Mouse (Mus musculus) adrenal gland, postnatal 10 days (tissue): Measurements from ENCODE around the gene 2210011C24Rik. TPM values are rescaled to one million over a fixed set of nuclear protein-coding genes. Genes with fewer than 3 reads are reported as not detected.
A peak's percentile ranks its signal among the peaks of the same experiment; 100 is the strongest.

Experiments used
- DNase-seq: peaks from one replicate; pipeline ENCODE4 v3.0.0; 2021; ENCODE audit warnings: mixed read lengths
- long read RNA-seq, 2 experiments: library from polyadenylated mRNA; stranded (forward); transcript quantifications; one replicate each; pipeline ENCODE4 v2.0.0; 2021
- total RNA-seq, 2 experiments: library from RNA; stranded (reverse); gene quantifications; 2 replicates each; pipeline ENCODE4 v1.2.3; 2021

2210011C24Rik gene
- under 1 TPM in 1 of 2 experiments, not detected in 1; 0.24 TPM for total RNA-seq
- long read RNA-seq, experiment 1, result 0 reads
- long read RNA-seq, experiment 2, partial matches to known transcripts, result 0 of 2 reads
- long read RNA-seq, experiment 2, other reads (novel, unspliced or antisense), result 2 of 2 reads

DNA sequence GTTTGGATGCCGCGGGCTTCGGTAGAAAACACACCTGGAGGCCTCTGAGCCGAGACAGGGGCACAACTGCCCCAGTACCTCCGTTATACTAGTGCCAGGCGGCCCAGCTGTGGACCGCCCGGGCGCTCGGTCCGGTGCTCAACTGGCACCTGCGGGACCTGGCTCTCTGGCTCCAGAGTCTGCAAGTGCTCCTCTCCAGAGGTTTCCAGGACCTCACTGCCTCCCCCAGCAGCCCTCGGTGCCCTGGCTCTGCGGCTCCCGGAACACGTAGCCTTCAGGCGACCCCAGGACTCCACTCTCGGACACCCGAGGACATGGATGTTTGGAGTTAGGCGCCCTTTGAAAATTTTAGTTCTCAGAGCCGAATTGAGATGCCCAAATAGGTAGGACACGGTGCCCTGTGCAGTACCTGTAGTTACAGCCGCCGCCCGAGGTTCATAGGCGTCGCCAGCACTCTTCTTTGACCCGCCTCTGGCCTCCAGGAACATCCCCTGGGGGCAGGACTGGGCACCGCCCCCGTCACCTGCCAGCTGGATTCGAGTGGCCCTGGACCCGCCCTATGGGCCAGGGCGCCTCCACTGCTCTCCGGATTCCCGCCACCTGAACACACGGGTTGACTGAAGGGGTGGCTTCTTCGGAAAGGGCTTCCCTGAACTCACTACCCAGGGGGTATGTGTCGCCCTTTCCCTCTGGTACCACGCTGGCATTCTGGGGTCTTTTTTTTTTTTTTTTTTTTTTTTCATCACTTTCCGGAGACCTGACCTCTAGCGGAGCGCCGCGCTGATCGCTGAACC is at the start of gene 2210011C24Rik:
TSS of gene 2210011C24Rik (minus strand) at position 467 of the 794 bp plus-strand sequence.
- DNase-seq, result peak; percentile 38

DNA sequence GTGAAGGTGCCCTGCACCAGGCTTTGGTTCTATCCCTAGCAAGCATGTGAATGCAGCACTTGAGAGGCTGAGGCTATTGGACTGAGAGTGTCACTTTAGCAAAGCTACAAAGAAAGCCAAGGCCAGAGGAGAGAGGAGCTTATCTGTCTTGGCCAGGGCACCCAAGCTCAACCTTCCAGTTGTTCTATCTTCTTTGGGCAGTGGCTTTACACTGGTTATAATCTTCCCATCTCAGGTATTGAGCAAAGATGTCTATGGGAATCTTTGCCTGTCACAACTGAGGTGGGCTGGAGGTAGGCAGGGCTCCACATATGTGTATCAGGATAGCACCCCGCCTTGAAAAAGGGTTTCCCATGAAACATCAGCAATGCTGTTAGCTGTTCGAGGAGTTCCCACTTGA is 48.3 kb upstream of the 2210011C24Rik start:
- DNase-seq, result no peak

DNA sequence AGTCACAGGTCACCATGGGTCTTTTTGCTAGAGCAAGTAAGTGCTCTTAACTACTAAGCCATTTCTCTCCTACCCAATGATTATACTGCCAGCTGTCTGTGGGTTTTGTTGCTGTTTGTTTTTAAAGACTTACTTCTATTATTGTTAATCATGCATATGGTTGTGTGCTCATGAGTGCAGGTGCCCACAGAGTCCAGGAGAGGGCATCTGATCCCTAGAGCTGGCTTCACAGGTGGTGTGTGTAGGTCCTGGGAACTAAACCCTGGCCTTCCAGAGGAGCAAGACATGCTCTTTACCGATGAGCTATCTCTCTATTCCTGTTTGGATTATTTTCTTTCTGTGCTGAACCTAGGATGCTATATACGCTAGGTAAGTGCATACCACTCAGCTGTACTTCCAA is 47.3 kb upstream of the 2210011C24Rik start:
- DNase-seq, result no peak

DNA sequence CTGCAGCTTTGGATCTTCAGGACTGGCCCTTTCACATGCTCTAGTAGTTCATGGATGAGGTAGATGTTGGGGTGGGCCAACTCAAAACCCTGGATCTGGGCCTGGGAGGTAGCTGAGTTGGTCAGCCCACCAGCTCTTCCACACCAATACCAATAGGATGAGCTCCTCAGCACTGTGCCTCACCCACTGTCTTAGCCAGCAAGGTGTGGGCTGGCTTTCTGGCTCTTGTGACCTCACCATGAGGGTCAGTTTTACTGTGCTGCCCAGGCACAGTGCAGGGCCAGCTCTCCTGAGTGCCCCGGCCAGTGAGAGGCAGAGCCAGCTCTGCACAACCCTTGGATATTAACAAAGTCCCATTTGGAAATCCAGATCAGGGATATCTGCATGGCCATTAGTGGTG is 45.9 kb upstream of the 2210011C24Rik start:
- DNase-seq, result no peak

GRCm38 (mm10) chr8:84053229-84053628 is 41.3 kb upstream of the 2210011C24Rik start:
- no peak for DNase-seq

- DNase-seq, result no peak
These were observed 40.8 kb upstream of the 2210011C24Rik start for GRCm38 (mm10) chr8:84052746-84053145.

DNA sequence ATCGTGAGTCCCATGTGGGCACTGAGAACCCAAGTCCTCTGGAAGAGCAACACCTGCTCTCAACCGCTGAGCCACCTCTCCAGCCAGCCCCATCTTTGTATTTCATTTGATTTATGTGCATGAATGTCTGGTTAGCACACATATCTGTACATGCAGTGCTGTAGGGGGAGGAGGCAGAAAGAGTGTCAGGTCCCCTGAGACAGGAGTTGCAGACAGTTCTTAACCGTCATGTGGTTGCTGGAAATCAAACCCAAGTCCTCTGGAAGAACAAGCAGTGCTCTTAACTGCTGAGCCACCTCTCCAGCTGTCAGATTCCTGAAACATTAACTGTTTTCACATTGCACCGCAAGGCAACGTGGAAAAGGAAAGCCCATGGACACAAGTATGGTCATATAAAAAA is 36.2 kb upstream of the 2210011C24Rik start:
- no peak for DNase-seq

GRCm38 (mm10) chr8:84046505-84046904 is 34.5 kb upstream of the 2210011C24Rik start:
- DNase-seq, result no peak

DNA sequence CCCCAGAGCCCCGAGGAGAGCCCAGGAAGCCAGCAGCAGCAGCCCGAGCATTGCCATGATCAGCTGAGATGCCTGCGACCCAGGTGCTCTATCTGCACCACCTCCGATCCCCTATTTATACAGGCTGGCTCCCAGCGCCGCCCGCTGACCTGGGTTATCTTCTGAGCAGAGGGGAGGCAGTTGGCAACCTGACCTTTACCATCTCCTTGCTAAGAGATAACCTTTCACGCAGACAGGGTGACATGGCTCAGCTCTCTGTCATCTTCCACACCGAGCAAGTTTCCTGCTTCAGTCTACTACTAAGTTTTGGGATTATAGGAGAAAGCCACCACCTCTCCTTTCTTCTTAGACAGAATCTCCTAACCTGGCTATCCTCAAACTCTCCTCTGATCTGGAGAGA is 32.9 kb upstream of the 2210011C24Rik start, which contains the start of gene Rln3:
TSS of gene Rln3 (minus strand) at position 101 of the 400 bp plus-strand sequence.
- DNase-seq, result no peak

DNA sequence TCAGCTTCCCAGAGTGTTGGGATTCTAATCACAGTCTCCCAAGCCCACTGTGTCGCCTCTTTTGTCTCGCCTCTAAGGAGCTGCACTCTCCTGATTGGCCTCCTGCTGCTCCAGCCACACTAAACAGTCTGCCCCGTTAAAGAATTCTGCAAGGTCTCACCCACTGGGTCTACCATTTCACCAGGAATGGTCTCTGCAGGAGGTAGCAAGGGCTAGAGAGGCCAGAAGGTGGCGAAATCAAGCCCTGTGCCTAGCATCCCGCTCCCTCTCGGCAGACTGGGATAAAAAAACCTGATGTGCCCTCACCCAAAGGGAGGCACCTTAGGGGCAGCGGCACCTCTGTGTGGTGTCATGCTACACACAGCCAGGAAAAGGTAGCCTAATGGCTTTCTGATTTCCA is 32.1 kb upstream of the 2210011C24Rik start:
- DNase-seq, result no peak

GRCm38 (mm10) chr8:84042948-84043342 is 31.0 kb upstream of the 2210011C24Rik start:
- DNase-seq, result no peak

DNA sequence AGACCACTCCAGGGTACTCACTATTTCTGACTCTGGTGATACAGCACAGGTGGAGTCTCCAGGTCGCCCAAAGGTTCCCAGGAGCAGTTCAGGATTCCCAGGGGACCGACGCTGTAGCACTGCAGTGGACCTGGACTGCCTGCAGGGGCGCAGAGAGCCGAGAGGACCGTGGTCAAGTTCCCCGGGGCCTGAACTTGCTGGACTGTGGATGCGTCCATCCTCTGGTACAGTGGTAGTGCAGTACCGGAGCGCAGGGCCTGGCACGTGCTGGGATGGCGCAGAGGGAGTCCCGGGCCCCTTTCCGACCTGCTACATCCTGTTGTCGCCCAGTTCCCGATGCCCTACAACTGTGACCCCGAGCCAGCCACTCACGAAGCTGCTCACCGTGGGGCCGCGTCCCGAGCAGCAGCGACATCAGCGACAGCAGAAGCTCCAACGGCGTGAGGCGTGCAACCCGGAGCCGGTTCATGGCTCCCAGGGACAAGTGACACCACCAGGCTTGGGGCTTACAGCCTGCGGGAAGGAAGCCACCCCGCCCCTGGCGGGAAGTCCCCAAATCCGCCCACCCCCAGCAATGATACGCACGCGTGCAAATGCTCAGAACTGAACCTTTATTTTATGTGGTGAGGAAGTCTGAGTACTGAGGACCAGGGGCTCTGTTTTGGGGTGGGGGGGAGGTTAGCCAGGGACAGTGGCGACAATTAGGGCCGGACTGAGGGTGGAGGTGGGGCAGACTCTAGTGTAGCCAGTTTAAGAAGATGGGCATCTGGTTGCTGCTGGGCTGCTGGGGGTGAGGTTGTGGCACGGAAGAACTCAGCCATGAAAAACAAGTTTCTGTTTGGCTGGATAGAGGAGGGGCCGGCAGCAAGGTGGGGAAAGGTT is 30.3 kb upstream of the 2210011C24Rik start, which contains the start of gene Il27ra:
TSS of gene Il27ra (minus strand) at position 524 of the 882 bp plus-strand sequence.
- DNase-seq, result peak; percentile 79

- DNase-seq, result peak; percentile 86
These were observed 27.1 kb upstream of the 2210011C24Rik start for GRCm38 (mm10) chr8:84039050-84039449.

- DNase-seq, result peak; percentile 59
These were observed 26.0 kb upstream of the 2210011C24Rik start for GRCm38 (mm10) chr8:84038015-84038414.

DNA sequence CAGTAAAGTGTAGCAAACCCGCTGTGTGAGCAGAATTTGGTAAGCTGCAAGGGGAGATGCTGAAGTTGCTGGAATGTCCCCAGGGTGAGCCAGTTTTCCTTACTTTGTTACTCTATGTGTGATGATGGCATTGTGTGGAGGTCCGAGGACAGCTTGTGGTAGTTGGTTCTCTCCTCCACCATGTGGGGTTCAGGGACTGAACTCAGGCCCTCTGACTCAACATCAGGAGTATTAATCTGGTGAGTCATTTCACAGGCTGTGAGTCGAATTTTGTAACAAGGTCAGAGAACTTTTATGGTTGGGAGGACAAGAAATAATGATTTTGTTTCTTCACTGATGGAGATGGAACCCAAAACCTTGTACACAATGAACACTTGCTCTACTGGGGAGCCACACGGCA is 20.8 kb upstream of the 2210011C24Rik start:
- DNase-seq, result no peak

DNA sequence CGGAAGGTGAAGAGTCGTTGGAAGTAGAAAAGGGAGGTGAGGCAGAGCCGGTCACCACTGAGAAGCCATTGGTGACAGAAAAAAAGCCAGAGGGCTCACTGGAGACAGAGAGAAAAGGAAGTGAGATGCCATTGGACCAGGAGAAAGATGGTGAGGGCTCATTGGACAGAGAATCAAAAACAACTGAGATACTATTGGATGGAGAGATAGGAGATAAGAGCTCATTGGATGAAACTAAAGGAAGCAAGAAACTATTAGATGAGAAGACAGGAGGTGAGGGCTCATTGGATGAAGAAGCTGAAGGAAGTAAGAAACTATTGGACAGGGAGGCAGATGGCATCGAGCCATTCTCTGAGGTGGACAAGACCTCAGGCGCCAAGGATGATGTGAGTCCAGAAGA is 17.3 kb upstream of the 2210011C24Rik start:
- no peak for DNase-seq

DNA sequence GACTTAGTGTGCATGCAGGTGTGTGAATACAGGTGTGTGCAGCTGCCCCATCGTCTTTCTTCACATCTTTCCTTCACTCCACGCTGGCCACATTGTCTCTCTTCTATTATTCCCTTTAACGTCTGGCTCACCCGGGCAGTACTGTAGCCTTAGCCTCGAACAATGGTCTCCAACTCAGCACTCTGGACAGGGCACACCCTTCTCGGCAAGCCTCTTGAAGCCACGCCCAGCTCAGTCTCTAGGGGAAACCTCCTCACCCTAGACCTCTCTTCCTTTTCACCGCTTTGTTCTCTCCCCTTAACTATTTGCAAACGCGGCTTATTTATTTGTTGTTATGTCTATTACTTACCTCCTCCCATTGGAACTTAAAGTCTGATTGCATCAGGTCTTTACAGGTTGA is 15.5 kb upstream of the 2210011C24Rik start:
- no peak for DNase-seq

- peak; percentile 70 for DNase-seq
These were observed 13.9 kb upstream of the 2210011C24Rik start for GRCm38 (mm10) chr8:84025863-84026262.

DNA sequence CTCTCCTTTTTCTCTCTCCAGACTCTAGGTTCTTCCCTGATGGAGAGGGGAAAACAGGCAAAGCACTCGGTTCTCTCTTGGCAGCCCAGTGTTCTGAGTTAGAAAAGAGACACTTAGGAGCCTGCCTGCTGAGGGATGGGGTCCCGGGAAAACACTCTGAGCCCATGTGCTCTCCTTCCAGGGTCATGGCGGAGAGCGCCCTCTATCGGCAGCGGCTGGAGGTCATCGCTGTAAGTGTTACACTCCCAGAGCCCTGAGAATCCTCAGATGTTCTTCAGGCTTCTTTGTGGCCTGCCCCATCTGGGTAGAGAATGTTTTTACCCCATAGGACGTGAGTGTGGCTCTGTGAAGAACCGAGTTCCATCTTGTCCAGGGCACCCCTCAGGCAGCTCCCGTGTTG is 12.2 kb upstream of the 2210011C24Rik start:
- DNase-seq, result peak; percentile 71

DNA sequence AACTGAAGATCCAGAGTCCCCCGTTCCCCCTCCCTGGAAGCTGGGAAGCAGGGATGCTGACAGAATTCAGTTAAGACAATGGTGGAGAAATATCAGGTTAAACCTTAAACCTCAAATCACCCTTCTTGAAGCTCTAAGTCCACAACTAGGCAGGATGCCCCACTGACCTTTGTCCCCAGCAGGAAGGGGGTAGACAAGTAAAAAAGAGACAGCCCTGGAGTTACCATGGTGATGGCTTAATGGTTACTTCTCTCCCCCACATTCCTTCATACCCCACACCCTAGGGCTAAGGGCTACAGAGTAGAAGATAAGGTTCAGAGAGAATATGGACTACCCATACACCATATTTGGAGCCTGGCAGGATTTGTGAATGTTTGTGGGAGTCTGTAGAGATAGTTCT is 11.7 kb upstream of the 2210011C24Rik start:
- no peak for DNase-seq

- peak; percentile 55 for DNase-seq
These were observed 11.1 kb upstream of the 2210011C24Rik start for GRCm38 (mm10) chr8:84023085-84023484.

DNA sequence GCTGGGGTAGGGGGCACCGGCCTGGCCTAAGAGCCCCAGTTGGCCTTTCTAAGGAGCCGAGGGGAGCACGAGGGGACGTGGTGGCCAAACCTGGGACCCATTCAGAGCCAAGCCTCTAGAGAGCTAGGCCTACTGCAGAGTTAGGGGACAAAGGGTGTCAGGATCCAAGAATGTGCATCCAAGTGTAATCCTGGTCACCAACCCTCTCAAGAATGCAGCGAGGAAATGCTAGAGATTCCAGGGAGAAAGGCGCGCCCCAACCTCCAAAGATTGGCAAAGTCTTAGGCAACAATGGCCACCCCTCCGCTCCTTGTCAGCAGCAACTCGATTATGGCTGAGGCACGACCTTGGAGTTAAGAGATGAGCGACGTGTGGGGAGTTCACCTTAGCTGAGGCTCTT is 9.6 kb upstream of the 2210011C24Rik start:
- no peak for DNase-seq

GRCm38 (mm10) chr8:84021096-84021495 is 9.1 kb upstream of the 2210011C24Rik start, which contains the start of gene Palm3:
TSS of gene Palm3 (plus strand) at chr8:84021471.
- DNase-seq, result peak; percentile 32
